Mouse (Mus musculus) liver, embryonic 11.5 days (tissue): ENCODE results near the gene Cotl1. TPM values are rescaled to one million over a fixed set of nuclear protein-coding genes. Genes with fewer than 3 reads are reported as not detected.

ENCODE experiments used
- ATAC-seq: fragments of 200-750 bp; cut with Nextera tagmentation; replicated peaks from 2 replicates; pipeline ENCODE4 v1.8.0; 2017; ENCODE audit warnings: moderate number of reproducible peaks, mild to moderate bottlenecking, moderate TSS enrichment, moderate library complexity; ENCODE audit not compliant: low FRiP score
- DNase-seq: peaks from one replicate; pipeline ENCODE4 v3.0.0-alpha.2; 2017; ENCODE audit warnings: low spot score
- H3K27ac ChIP-seq: fragments of 300-500 bp; sonication (generic); 2 replicates; pipeline ENCODE4 v1.5.1; 2014; ENCODE audit warnings: mild to moderate bottlenecking, low read depth, low read length, control low read depth
- H3K27me3 ChIP-seq: fragments of 300-500 bp; sonication (generic); replicated peaks from 2 replicates; pipeline ENCODE4 v1.6.1; 2014; ENCODE audit warnings: low read length, mixed read lengths; ENCODE audit not compliant: control insufficient read depth, insufficient read depth
- H3K36me3 ChIP-seq: fragments of 300-500 bp; sonication (generic); 2 replicates; pipeline ENCODE4 v1.6.1; 2014; ENCODE audit warnings: mild to moderate bottlenecking, low read length, moderate library complexity, mixed read lengths; ENCODE audit not compliant: control insufficient read depth, insufficient read depth
- H3K4me1 ChIP-seq: fragments of 300-500 bp; sonication (generic); replicated peaks from 2 replicates; pipeline ENCODE4 v1.6.1; 2014; ENCODE audit warnings: low read length, mixed read lengths; ENCODE audit not compliant: control insufficient read depth, insufficient read depth
- H3K4me2 ChIP-seq: fragments of 300-500 bp; sonication (generic); 2 replicates; pipeline ENCODE4 v1.6.1; 2014; ENCODE audit warnings: mild to moderate bottlenecking, control low read depth, moderate library complexity
- H3K4me3 ChIP-seq: fragments of 300-500 bp; sonication (generic); 2 replicates; pipeline ENCODE4 v1.5.1; 2014; ENCODE audit warnings: low read depth, low read length, control low read depth
- H3K9ac ChIP-seq: fragments of 300-500 bp; sonication (generic); 2 replicates; pipeline ENCODE4 v1.6.1; 2014; ENCODE audit warnings: low read depth, low read length, control low read depth
- H3K9me3 ChIP-seq: fragments of 300-500 bp; sonication (generic); 2 replicates; pipeline ENCODE4 v1.6.1; 2016; ENCODE audit warnings: low read length, inconsistent platforms, mixed read lengths; ENCODE audit not compliant: control insufficient read depth
- WGBS: fragments of 180-500 bp; shearing (Covaris S2); extraction: QIAGEN DNeasy Blood & Tissue Kit; methylation state at CpG from one replicate; pipeline ENCODE4 v1.1.7; 2014; 5-methylcytosine and 5-hydroxymethylcytosine counted together
- polyA plus RNA-seq: library from polyadenylated mRNA; unstranded; fragments of >200 nt; fragmentation: Nextera tagmentation; extraction: Ambion mirVana; gene quantifications from 2 replicates; pipeline ENCODE4 v1.2.1, GENCODE M21; 2014

Cotl1 gene
- polyA plus RNA-seq, 1 experiment from 2014 or later, result 132 TPM

GRCm38 (mm10) chr8:119777765-119778164 lies 62.6 kb downstream of the Cotl1 start:
- H3K36me3 ChIP-seq, result no peaks in the 10 kb centered on the region
- no peaks in the 10 kb centered on the region for H3K27me3 ChIP-seq
- peaks cover 13% of the 10 kb centered on the region; the same call in 1 of the 2 replicates for H3K4me1 ChIP-seq
- WGBS, result 33% methylated on average over 7 of the region's 7 CpGs
- peak overlapping the region; percentile 97 for H3K4me2 ChIP-seq
- H3K9me3 ChIP-seq, result no peaks in the 10 kb centered on the region
- H3K4me3 ChIP-seq, result peak overlapping the region; percentile 74
- peak overlapping the region; percentile 88 for H3K9ac ChIP-seq
- H3K27ac ChIP-seq, result peak overlapping the region; percentile 54
- DNase-seq (no peak), ATAC-seq (peak; percentile 13)

GRCm38 (mm10) chr8:119776668-119777245 lies 63.6 kb downstream of the Cotl1 start:
- ATAC-seq (no peak), DNase-seq (no peak)
- Histone ChIP-seq H3K9me3 (no peaks in the 10 kb centered on the region), H3K27ac (no peak overlapping the region), H3K4me1 (peaks cover 13% of the 10 kb centered on the region; the same call in 1 of the 2 replicates), H3K27me3 (no peaks in the 10 kb centered on the region), H3K4me2 (no peak overlapping the region; the same call in 1 of the 2 replicates), H3K36me3 (no peaks in the 10 kb centered on the region), H3K9ac (no peak overlapping the region), H3K4me3 (no peak overlapping the region)
- 86% methylated on average over 7 of the region's 7 CpGs for WGBS

- Histone ChIP-seq H3K27ac (peak overlapping the region; percentile 25), H3K27me3 (no peaks in the 10 kb centered on the region), H3K4me2 (peak overlapping the region; percentile 44), H3K36me3 (peaks cover 5% of the 10 kb centered on the region; the same call in 1 of the 2 replicates), H3K4me1 (peaks cover 18% of the 10 kb centered on the region), H3K4me3 (peak overlapping the region; percentile 20; the same call in 1 of the 2 replicates), H3K9me3 (no peaks in the 10 kb centered on the region), H3K9ac (peak overlapping the region; percentile 40; the same call in 1 of the 2 replicates)
- ATAC-seq (peak; percentile 73), DNase-seq (peak; percentile 56)
- WGBS, result 63% methylated on average over 22 of the region's 22 CpGs
Observed at GRCm38 (mm10) chr8:119765761-119766444, 74.4 kb downstream of the Cotl1 start.

- Histone ChIP-seq H3K4me1 (peaks cover 18% of the 10 kb centered on the region), H3K9me3 (no peaks in the 10 kb centered on the region), H3K36me3 (peaks cover 5% of the 10 kb centered on the region; the same call in 1 of the 2 replicates), H3K27me3 (no peaks in the 10 kb centered on the region), H3K4me3 (no peak overlapping the region), H3K27ac (peak overlapping the region; percentile 25), H3K4me2 (peak overlapping the region; percentile 44), H3K9ac (no peak overlapping the region)
- WGBS, result 83% methylated on average over 10 of the region's 10 CpGs
- DNase-seq, result no peak
- ATAC-seq, result no peak
Observed at GRCm38 (mm10) chr8:119765311-119765710, 75.0 kb downstream of the Cotl1 start.

- 63% methylated on average over 21 of the region's 21 CpGs for WGBS
- Histone ChIP-seq H3K4me3 (no peak overlapping the region), H3K27me3 (no peaks in the 10 kb centered on the region), H3K4me1 (peaks cover 18% of the 10 kb centered on the region), H3K36me3 (peaks cover 5% of the 10 kb centered on the region; the same call in 1 of the 2 replicates), H3K9ac (no peak overlapping the region), H3K4me2 (peak overlapping the region; percentile 42), H3K27ac (no peak overlapping the region), H3K9me3 (no peaks in the 10 kb centered on the region)
- DNase-seq, result no peak
- ATAC-seq, result 0 out of 2 replicates have a peak, but pooled peaks have one; percentile 38
Observed at GRCm38 (mm10) chr8:119762226-119763220, 77.8 kb downstream of the Cotl1 start.

- H3K4me1 ChIP-seq, result peaks cover 18% of the 10 kb centered on the region
- no peaks in the 10 kb centered on the region for H3K27me3 ChIP-seq
- DNase-seq (no peak), ATAC-seq (no peak)
- no peak overlapping the region for H3K9ac ChIP-seq
- no peak overlapping the region for H3K4me3 ChIP-seq
- no peaks in the 10 kb centered on the region for H3K9me3 ChIP-seq
- H3K36me3 ChIP-seq, result peaks cover 4% of the 10 kb centered on the region; the same call in 1 of the 2 replicates
- no peak overlapping the region for H3K4me2 ChIP-seq
- H3K27ac ChIP-seq, result no peak overlapping the region
- 81% methylated on average over 11 of the region's 11 CpGs for WGBS
Observed at GRCm38 (mm10) chr8:119761692-119762091, 78.7 kb downstream of the Cotl1 start.

Other genes with a start within 250 kb of the Cotl1 start
- gene Taf1c, start 235.3 kb downstream of the Cotl1 start, polyA plus RNA-seq, result 13.9 and 16.5 TPM in 2 replicates
- gene Adad2, start 227.8 kb downstream of the Cotl1 start, polyA plus RNA-seq, result not detected in 2 replicates
- not detected in 2 replicates for gene Kcng4, start 204.9 kb downstream of the Cotl1 start, polyA plus RNA-seq
- 0.22 and 0.36 TPM in 2 replicates for gene Wfdc1, start 174.2 kb downstream of the Cotl1 start, polyA plus RNA-seq
- gene Atp2c2, start 140.5 kb downstream of the Cotl1 start, polyA plus RNA-seq, result 0.40 and 0.51 TPM in 2 replicates
- 9.5 and 10.3 TPM in 2 replicates for gene Tldc1, start 62.1 kb downstream of the Cotl1 start, polyA plus RNA-seq
- gene Klhl36, start 21.7 kb upstream of the Cotl1 start, polyA plus RNA-seq, result 9.1 TPM in 2 replicates
- gene Usp10, start 69.8 kb upstream of the Cotl1 start, polyA plus RNA-seq, result 175 and 190 TPM in 2 replicates
- gene Gm20388, start 70.3 kb upstream of the Cotl1 start, polyA plus RNA-seq, result 1.4 and 5.3 TPM in 2 replicates
- gene Crispld2, start 151.9 kb upstream of the Cotl1 start, polyA plus RNA-seq, result 3.8 and 4.4 TPM in 2 replicates